ENCODE assay signal across 14 mouse cellular contexts in genomic region chr6:127684981-127685380, GRCm38 (mm10).
DNase-seq lines count a peak whose midpoint lies in the region; ATAC-seq and TF ChIP-seq lines count a peak whose summit lies in the region.
"Had no signal": no experiment of that assay in that cellular context is flagged by ENCODE, and none has a peak within 500 bp of the region (broad histone marks: within the 10 kb centered on the region; RNA-seq: fewer than 3 reads in every experiment).

No protein-coding gene starts in this region.

- TF ChIP-seq CTCF in brain, embryonic 14.5 days (IDR thresholded peaks at IDR 0.05; ENCODE audit: borderline replicate concordance, extremely low read depth, insufficient read depth, insufficient read length), result no peak
- TF ChIP-seq CTCF in layer of hippocampus, adult 2 months (conservative IDR thresholded peaks at IDR 0.05), result no peak

- no peaks in the 10 kb centered on the region for H3K9me3 ChIP-seq in midbrain, embryonic 14.5 days (ENCODE audit: control insufficient read depth, low read length)
- H3K9me3 ChIP-seq: intestine, embryonic 15.5 days; limb, embryonic 13.5 days; lung, embryonic 15.5 days had no signal

- intact Hi-C loops in gastrocnemius, postnatal 36 days (cut with DNase I), result loop anchor here (10.0 kb wide), 1 partner anchor 1200 kb away; the partner anchor contains the start of gene Clec2i

- WGBS in midbrain, embryonic 14.5 days, result 23% methylated on average over 4 of the region's 4 CpGs

- H3K27ac ChIP-seq in midbrain, embryonic 14.5 days (replicated peaks; ENCODE audit: low read depth, low read length), result peak overlapping the region; percentile 38; the same call in 1 of the 2 replicates
- H3K27ac ChIP-seq in layer of hippocampus, adult 2 months, result no peak overlapping the region
- H3K27ac ChIP-seq: intestine, embryonic 15.5 days; limb, embryonic 13.5 days; lung, embryonic 15.5 days had no signal

- DNase-seq in gastrocnemius, postnatal 10 days, result peak; percentile 26
- DNase-seq in gastrocnemius, postnatal 36 days, result no peak
- DNase-seq in NIH3T3 (ENCODE audit: low read depth), result peak; percentile 40
- peak; percentile 81 for DNase-seq in brain, embryonic 14.5 days (ENCODE audit: low read depth)
- DNase-seq in midbrain, embryonic 14.5 days, result peak; percentile 83
- DNase-seq in layer of hippocampus, postnatal 25 days (ENCODE audit: extremely low spot score in 1 of 2, low spot score in 1 of 2), result no peak
- no peak for DNase-seq in urinary bladder, adult 2 months (ENCODE audit: low spot score)
- no peak for DNase-seq in layer of hippocampus, adult 2 months (ENCODE audit: low spot score in 2 of 2)
- DNase-seq: embryo, embryonic 11 days; right cerebral cortex, adult 18-20 months had no signal

- H3K9ac ChIP-seq in midbrain, embryonic 14.5 days (replicated peaks; ENCODE audit: low read length), result no peak overlapping the region
- H3K9ac ChIP-seq: intestine, embryonic 15.5 days; limb, embryonic 13.5 days; lung, embryonic 15.5 days had no signal

- no peak overlapping the region for H3K4me3 ChIP-seq in midbrain, embryonic 14.5 days (replicated peaks; ENCODE audit: low read depth, low read length)
- no peak overlapping the region for H3K4me3 ChIP-seq in layer of hippocampus, adult 2 months
- H3K4me3 ChIP-seq: intestine, embryonic 15.5 days; limb, embryonic 13.5 days; lung, embryonic 15.5 days had no signal

- no peak for TF ChIP-seq POLR2A in brain, embryonic 14.5 days (IDR thresholded peaks at IDR 0.05; ENCODE audit: borderline replicate concordance, extremely low read depth, insufficient read depth, insufficient read length, poor library complexity, severe bottlenecking)

- no peak overlapping the region for H3K4me2 ChIP-seq in midbrain, embryonic 14.5 days (ENCODE audit: low read length)
- H3K4me2 ChIP-seq: intestine, embryonic 15.5 days; limb, embryonic 13.5 days; lung, embryonic 15.5 days had no signal

- no peaks in the 10 kb centered on the region for H3K36me3 ChIP-seq in midbrain, embryonic 14.5 days (ENCODE audit: control insufficient read depth, insufficient read depth, low read length)
- H3K36me3 ChIP-seq: intestine, embryonic 15.5 days; limb, embryonic 13.5 days; lung, embryonic 15.5 days had no signal

- H3K27me3 ChIP-seq in midbrain, embryonic 14.5 days (ENCODE audit: control insufficient read depth, insufficient read depth, low read length), result no peaks in the 10 kb centered on the region
- H3K27me3 ChIP-seq: intestine, embryonic 15.5 days; limb, embryonic 13.5 days had no signal

- peak; percentile 44; the same call in 1 of the 2 replicates for ATAC-seq in midbrain, embryonic 14.5 days (ENCODE audit: low FRiP score, low TSS enrichment)
- ATAC-seq: CD4-positive, CD25-positive, alpha-beta regulatory T cell, adult 4 months; intestine, embryonic 15.5 days had no signal

- peaks cover 16% of the 10 kb centered on the region for H3K4me1 ChIP-seq in midbrain, embryonic 14.5 days (ENCODE audit: control insufficient read depth, insufficient read depth, low read length)
- H3K4me1 ChIP-seq: intestine, embryonic 15.5 days; limb, embryonic 13.5 days had no signal

Comparison
In these comparisons a context has a peak if more than half of its experiments do, and no peak if none do; other contexts are left out.
1. DNase-seq: peak in gastrocnemius, postnatal 10 days (single experiment), NIH3T3 (single experiment), brain, embryonic 14.5 days (single experiment) and midbrain, embryonic 14.5 days (single experiment); none in gastrocnemius, postnatal 36 days (0 of 2), layer of hippocampus, postnatal 25 days (0 of 2), urinary bladder, adult 2 months (single experiment) and layer of hippocampus, adult 2 months (0 of 2).